Mouse (Mus musculus): ENCODE measurements around the gene Yaf2.

- TF ChIP-seq CTCF (IDR thresholded peaks at IDR 0.05; ENCODE audit: control insufficient read depth, insufficient read depth, insufficient read length): no peak
- no peak for TF ChIP-seq FOSL1 (IDR thresholded peaks at IDR 0.05; ENCODE audit: insufficient read depth, low read length, poor library complexity, severe bottlenecking)
- no peak for TF ChIP-seq USF1 (IDR thresholded peaks at IDR 0.05; ENCODE audit: low read depth)
- no peak for TF ChIP-seq MAX (IDR thresholded peaks at IDR 0.05)
- no peak for TF ChIP-seq CEBPB (IDR thresholded peaks at IDR 0.05; ENCODE audit: low read depth)
- no peak for TF ChIP-seq MYOD1 (IDR thresholded peaks at IDR 0.05; ENCODE audit: control insufficient read depth, insufficient read length, low read depth)
These were observed 73.9 kb downstream of the Yaf2 start for GRCm38 (mm10) chr15:93262818-93263217.

Measured in C2C12 (cell line).